Comparison of ENCODE assay signal across 8 mouse cellular contexts in genomic region chr11:3983291-3983862, GRCm38 (mm10). TPM values are rescaled to one million over a fixed set of nuclear protein-coding genes. Genes with fewer than 3 reads are reported as not detected.
DNase-seq lines count a peak whose midpoint lies in the region; ATAC-seq and TF ChIP-seq lines count a peak whose summit lies in the region.

Gal3st1 (plus strand) TSS chr11:3983636.

- H3K4me1 ChIP-seq in heart, embryonic 15.5 days (replicated peaks): peaks cover 12% of the 10 kb centered on the region
- H3K4me1 ChIP-seq in forebrain, embryonic 13.5 days: peaks cover 9% of the 10 kb centered on the region
- H3K4me1 ChIP-seq in liver, embryonic 14.5 days (replicated peaks; ENCODE audit: control insufficient read depth in 2 of 2, insufficient read depth in 2 of 2, low read length in 1 of 2): peaks cover 0 to 3% of the 10 kb centered on the region in 2 experiments; a peak in 1 of 4 replicates
- H3K4me1 ChIP-seq in neural tube, embryonic 14.5 days (ENCODE audit: control insufficient read depth, insufficient read depth, low read length): peaks cover 5% of the 10 kb centered on the region; the same call in 1 of the 2 replicates

- intact Hi-C loops in heart, postnatal 14 days (cut with DNase I): no loop called here

- TF ChIP-seq CTCF in liver, embryonic 14.5 days (IDR thresholded peaks at IDR 0.05; ENCODE audit: low read depth): no peak

- ATAC-seq in heart, embryonic 15.5 days (replicated peaks; ENCODE audit: insufficient number of reproducible peaks, insufficient read depth, low FRiP score, low read depth): 0 out of 2 replicates have a peak, but pooled peaks have one; percentile 18
- peak; percentile 48; the same call in 1 of the 2 replicates for ATAC-seq in forebrain, embryonic 13.5 days
- peak; percentile 62; the same call in 1 of the 2 replicates for ATAC-seq in liver, embryonic 14.5 days (ENCODE audit: insufficient read depth)
- peak; percentile 75 for ATAC-seq in neural tube, embryonic 14.5 days (ENCODE audit: low read depth)

- no peak for DNase-seq in heart, postnatal 14 days
- peak; percentile 55 to 90 for DNase-seq in kidney, postnatal 25 days
- no peak for DNase-seq in liver, embryonic 14.5 days (ENCODE audit: low read depth in 3 of 3, low spot score in 3 of 3)
- no peak for DNase-seq in gastrocnemius, adult 18-20 months (ENCODE audit: low spot score)
- no peak for DNase-seq in heart, adult 8-10 months (ENCODE audit: low spot score)

- peak within 1 kb of the TSS; percentile 45 for H3K4me3 ChIP-seq in heart, embryonic 15.5 days
- H3K4me3 ChIP-seq in forebrain, embryonic 13.5 days: peak within 1 kb of the TSS; percentile 41
- peak within 1 kb of the TSS; percentile 37 to 57 for H3K4me3 ChIP-seq in liver, embryonic 14.5 days (ENCODE audit: insufficient read depth in 1 of 2, low read depth in 2 of 2, low read length in 2 of 2)
- peak within 1 kb of the TSS; percentile 32 for H3K4me3 ChIP-seq in neural tube, embryonic 14.5 days (ENCODE audit: low read depth, low read length)

- H3K9ac ChIP-seq in heart, embryonic 15.5 days: peak within 1 kb of the TSS; percentile 38; the same call in 1 of the 2 replicates
- H3K9ac ChIP-seq in forebrain, embryonic 13.5 days: peak within 1 kb of the TSS; percentile 64
- no peak within 1 kb of the TSS for H3K9ac ChIP-seq in liver, embryonic 14.5 days (replicated peaks)
- peak within 1 kb of the TSS; percentile 59 for H3K9ac ChIP-seq in neural tube, embryonic 14.5 days (replicated peaks; ENCODE audit: low read depth, low read length)

- WGBS in heart, embryonic 15.5 days: 2% methylated on average over 33 of the region's 37 CpGs
- 1% methylated on average over 27 of the region's 37 CpGs for WGBS in forebrain, embryonic 13.5 days
- 4% methylated on average over 35 of the region's 37 CpGs for WGBS in liver, embryonic 14.5 days (ENCODE audit: insufficient replicate concordance)
- 1% methylated on average over 24 of the region's 37 CpGs for WGBS in neural tube, embryonic 14.5 days

- H3K4me2 ChIP-seq in heart, embryonic 15.5 days: peak within 1 kb of the TSS; percentile 75
- H3K4me2 ChIP-seq in forebrain, embryonic 13.5 days: peak within 1 kb of the TSS; percentile 68
- H3K4me2 ChIP-seq in liver, embryonic 14.5 days (ENCODE audit: low read depth): peak within 1 kb of the TSS; percentile 37
- H3K4me2 ChIP-seq in neural tube, embryonic 14.5 days (ENCODE audit: low read depth, low read length): peak within 1 kb of the TSS; percentile 67

- peaks cover 24% of the 10 kb centered on the region for H3K27me3 ChIP-seq in heart, embryonic 15.5 days
- H3K27me3 ChIP-seq in forebrain, embryonic 13.5 days: peaks cover 26% of the 10 kb centered on the region
- H3K27me3 ChIP-seq in liver, embryonic 14.5 days (ENCODE audit: control insufficient read depth, insufficient read depth, low read length): peaks cover 20% of the 10 kb centered on the region
- no peaks in the 10 kb centered on the region; the same call in 1 of the 2 replicates for H3K27me3 ChIP-seq in neural tube, embryonic 14.5 days (ENCODE audit: control insufficient read depth, insufficient read depth, low read length)

- H3K36me3 ChIP-seq in heart, embryonic 15.5 days: peaks cover 14% of the 10 kb centered on the region
- peaks cover 30% of the 10 kb centered on the region for H3K36me3 ChIP-seq in forebrain, embryonic 13.5 days (ENCODE audit: poor library complexity, severe bottlenecking)
- peaks cover 9% of the 10 kb centered on the region for H3K36me3 ChIP-seq in liver, embryonic 14.5 days (replicated peaks; ENCODE audit: control insufficient read depth, insufficient read depth, low read depth)
- H3K36me3 ChIP-seq in neural tube, embryonic 14.5 days (ENCODE audit: control insufficient read depth, insufficient read depth, low read length): peaks cover 10% of the 10 kb centered on the region; the same call in 1 of the 2 replicates

- H3K27ac ChIP-seq in heart, embryonic 15.5 days: no peak within 1 kb of the TSS
- H3K27ac ChIP-seq in forebrain, embryonic 13.5 days: no peak within 1 kb of the TSS
- H3K27ac ChIP-seq in liver, embryonic 14.5 days: no peak within 1 kb of the TSS
- H3K27ac ChIP-seq in neural tube, embryonic 14.5 days (ENCODE audit: low read depth, low read length): no peak within 1 kb of the TSS; the same call in 1 of the 2 replicates

- TF ChIP-seq EP300 in liver, embryonic 14.5 days (IDR thresholded peaks at IDR 0.05; ENCODE audit: low read depth): no peak

- no peaks in the 10 kb centered on the region for H3K9me3 ChIP-seq in heart, embryonic 15.5 days (replicated peaks)
- no peaks in the 10 kb centered on the region for H3K9me3 ChIP-seq in forebrain, embryonic 13.5 days (replicated peaks)
- H3K9me3 ChIP-seq in liver, embryonic 14.5 days (ENCODE audit: control insufficient read depth, low read length): no peaks in the 10 kb centered on the region
- H3K9me3 ChIP-seq in neural tube, embryonic 14.5 days (ENCODE audit: control insufficient read depth, low read length): no peaks in the 10 kb centered on the region

RNA-seq across cellular contexts. Expression of gene Gal3st1, which starts in this region (rescaled TPM):
- polyA plus RNA-seq in heart, embryonic 15.5 days (2015; fragmentation: Nextera tagmentation; extraction: Ambion mirVana): 0.44 and 1.9 TPM in 2 replicates
- total RNA-seq in heart, postnatal 14 days (2021): under 1 TPM; 0.32 to 0.33 TPM
- polyA plus RNA-seq in forebrain, embryonic 13.5 days (2015; fragmentation: Nextera tagmentation; extraction: Ambion mirVana): 0.58 and 0.76 TPM in 2 replicates
- polyA plus RNA-seq in liver, embryonic 14.5 days (2012; rRNA removed): 0.87 and 1.5 TPM in 2 replicates
- 0.65 and 1.00 TPM in 2 replicates for polyA plus RNA-seq in liver, embryonic 14.5 days (2014; fragmentation: Nextera tagmentation; extraction: Ambion mirVana)
- polyA plus RNA-seq in neural tube, embryonic 14.5 days (2014; fragmentation: Nextera tagmentation; extraction: Ambion mirVana): 6.2 and 6.7 TPM in 2 replicates
- under 1 TPM in 1 of 2 experiments, not detected in 1; 0.12 TPM for total RNA-seq in gastrocnemius, adult 18-20 months (2021)
- under 1 TPM in 1 of 4 experiments, not detected in 3; 0.27 TPM for total RNA-seq in heart, adult 8-10 months (2022)

Comparison
In these comparisons a context has a peak if more than half of its experiments do, and no peak if none do; other contexts are left out.
1. Peak in ATAC-seq, H3K4me3 ChIP-seq, H3K9ac ChIP-seq and H3K4me2 ChIP-seq in forebrain, embryonic 13.5 days; RNA of the gene not detected or under 1 TPM.
2. ATAC-seq: peak in every context shown above with its lines; median percentile 75 in neural tube, embryonic 14.5 days; 62 in liver, embryonic 14.5 days; 48 in forebrain, embryonic 13.5 days; 18 in heart, embryonic 15.5 days.
3. DNase-seq: peak in kidney, postnatal 25 days (2 of 2); none in heart, postnatal 14 days (0 of 2), liver, embryonic 14.5 days (0 of 3), gastrocnemius, adult 18-20 months (single experiment) and heart, adult 8-10 months (single experiment).
4. Peak in every context shown above with its lines, with median percentiles within 50 percentile points of each other: H3K4me2 ChIP-seq and H3K4me3 ChIP-seq.